Mouse (Mus musculus) ovary, postnatal 14 days (tissue): ENCODE data around the gene Gm11214.

Experiments
- DNase-seq: peaks from one replicate; pipeline ENCODE4 v3.0.0; 2022; ENCODE audit warnings: low spot score

Gene Gm11214

DNA sequence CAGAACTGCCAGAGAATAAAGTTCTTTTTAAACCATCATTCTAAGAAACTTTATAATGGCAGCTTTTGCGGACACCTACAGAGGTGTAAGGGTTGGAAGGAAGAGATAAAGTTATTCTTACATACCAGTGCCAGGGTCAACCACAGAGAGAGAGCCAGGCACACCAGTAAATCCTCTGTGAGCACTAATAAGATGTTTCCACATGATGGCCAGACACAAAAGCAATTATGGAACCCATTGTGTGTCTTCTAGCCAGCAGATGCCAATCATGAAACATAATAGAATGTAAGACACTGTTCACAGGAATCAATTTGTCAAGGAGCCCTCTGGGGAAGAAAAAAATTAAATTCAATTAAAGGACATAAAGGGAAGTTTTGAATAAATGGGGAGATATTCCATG, 1.8 kb downstream of the Gm11214 start:
- DNase-seq: no peak

DNA sequence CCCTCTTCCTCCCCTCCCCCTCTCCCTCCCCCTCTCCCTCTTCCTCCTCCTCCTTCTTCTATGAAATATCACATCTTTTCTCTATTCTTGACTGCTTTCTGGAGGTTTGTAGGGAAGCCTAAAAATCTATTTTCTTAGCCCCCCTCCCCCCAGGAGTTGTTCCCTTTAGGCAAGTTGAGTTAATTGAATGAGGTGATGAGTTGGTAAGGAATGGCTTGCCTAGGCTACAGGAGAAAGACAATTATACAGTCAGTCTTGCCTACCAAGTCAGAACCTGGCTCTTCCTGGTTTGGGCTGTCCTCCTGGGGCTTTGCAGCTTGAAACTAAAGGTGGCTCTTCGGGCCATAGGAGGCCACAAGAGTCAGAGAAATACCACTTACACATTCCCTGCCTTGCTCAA, 3.4 kb downstream of the Gm11214 start:
- no peak for DNase-seq

DNA sequence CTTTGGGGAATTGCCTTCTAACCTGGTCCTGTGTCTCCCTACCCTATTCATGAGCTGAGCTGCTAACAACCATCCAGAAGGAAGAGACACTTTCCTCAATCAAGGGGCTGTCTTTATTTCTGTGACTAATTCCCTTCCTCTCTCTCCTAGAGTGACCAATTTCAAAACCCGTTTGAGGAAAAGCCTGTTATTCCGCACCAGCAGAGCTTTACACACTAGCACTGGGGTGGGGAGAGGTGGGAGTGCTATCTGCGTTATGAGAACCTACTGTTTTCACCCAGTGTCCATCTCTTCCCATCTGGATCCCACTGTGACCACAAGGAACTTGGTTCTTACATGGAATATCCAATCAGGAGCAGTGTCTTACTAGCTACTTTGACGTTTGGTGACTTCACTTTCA, 4.1 kb downstream of the Gm11214 start:
- no peak for DNase-seq

DNA sequence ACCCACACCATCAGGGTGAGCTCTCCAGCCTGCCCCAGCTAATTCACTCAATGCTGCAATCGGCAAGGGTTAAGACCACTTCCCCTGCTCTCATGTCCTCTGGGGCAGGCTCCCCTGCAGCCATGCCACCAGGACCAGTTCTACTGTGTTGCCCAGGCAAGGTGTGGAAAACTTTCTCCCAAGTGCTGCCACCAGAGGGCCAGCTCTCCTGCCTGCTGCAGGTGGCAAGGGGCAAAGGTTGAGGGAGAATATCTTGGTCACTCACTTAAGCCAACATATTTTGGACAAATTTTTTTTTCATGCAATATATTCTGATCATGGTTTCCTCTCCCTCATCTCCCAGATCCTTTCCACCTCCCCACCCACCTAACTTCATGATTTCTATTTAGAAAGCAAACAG, 8.8 kb downstream of the Gm11214 start:
- DNase-seq: no peak

DNA sequence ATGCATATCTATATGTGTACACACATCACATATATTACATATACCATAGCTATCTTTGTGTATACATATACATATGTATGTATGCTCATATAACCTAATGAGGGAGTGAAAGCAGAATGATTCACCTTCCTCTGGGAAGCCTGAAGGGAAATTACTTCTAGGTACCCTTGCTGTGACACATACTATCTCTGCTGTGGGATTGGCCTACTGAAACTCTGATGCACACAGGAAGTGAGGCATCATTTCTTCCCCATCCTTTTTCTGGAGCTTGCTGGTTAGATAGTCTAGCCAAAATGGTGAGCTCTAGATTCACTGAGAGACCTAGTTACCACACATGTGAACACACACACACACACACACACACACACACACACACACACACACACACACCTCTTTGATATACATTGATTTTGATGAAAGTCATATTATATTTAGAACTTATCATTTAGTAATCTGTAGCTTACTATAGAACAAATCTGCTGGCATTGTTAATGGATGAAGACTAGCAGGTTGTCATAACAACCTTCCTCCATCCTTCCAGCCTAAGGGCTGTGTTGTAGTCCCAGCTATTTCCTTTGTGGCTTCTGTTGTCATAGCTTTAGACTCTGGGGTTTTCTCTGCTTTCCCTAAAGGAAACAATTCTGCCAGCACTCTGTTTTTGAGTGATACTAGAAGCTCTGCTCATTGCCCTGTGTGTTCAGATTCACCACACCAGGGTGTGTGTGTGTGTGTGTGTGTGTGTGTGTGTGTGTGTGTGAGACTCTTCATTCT, 19.0 kb downstream of the Gm11214 start:
- DNase-seq: no peak

DNA sequence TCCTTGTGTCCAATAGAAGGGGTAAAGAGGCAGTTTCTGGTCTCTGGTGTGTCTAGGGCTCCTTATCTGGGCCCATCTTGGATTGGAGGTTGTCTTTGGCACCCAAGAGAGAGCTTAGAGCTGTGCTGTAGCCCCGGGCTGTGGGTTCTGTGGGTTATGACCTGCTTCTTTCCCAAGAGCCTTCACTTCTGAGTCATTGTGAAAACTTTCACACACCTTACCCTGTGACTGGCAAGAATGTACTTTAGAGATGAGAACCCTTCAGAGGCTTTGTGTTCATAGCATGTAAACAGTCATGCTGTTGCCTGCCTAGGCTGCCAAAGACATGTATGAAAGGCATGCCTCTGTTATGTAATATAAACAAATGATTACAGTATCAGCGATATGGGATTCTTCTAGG, 23.3 kb downstream of the Gm11214 start:
- no peak for DNase-seq

DNA sequence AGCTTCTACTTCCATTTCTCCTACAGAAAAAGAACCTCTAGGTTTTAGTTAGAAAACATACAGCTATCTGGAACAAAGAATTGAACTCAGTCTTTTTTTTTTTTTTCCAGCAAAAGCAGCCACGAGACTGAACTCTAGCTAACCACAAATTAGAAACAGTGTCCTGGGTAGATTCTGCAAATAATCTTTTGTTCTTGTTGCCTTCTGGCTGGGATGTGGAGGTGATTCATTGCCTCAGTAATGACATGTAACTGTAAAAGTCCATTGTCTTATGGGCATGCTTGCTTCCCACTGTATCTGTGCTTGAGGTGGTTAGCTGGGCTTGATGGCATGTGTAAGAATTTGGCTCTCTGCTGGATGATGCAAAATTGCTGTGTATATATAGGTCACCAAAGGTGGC, 24.6 kb downstream of the Gm11214 start:
- no peak for DNase-seq

DNA sequence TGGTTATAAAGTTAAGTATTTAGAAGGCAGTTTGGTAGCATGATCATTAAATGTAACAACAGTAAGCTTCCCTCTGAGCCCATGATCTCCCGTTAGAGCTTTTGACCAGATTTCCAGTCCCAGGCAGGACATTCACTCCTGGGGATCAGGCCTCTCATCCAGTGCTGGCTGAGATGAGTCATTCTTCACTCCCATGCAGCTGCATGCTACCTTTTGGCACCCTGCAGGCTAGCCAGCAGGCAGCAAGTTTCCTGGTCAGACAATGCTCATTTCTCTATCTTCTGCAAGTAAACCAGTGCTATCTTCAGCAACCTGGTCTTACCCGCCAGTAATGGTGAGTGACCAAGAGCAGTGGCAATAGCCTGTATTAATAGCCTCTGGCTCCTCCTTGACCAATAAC, 30.0 kb downstream of the Gm11214 start:
- no peak for DNase-seq

DNA sequence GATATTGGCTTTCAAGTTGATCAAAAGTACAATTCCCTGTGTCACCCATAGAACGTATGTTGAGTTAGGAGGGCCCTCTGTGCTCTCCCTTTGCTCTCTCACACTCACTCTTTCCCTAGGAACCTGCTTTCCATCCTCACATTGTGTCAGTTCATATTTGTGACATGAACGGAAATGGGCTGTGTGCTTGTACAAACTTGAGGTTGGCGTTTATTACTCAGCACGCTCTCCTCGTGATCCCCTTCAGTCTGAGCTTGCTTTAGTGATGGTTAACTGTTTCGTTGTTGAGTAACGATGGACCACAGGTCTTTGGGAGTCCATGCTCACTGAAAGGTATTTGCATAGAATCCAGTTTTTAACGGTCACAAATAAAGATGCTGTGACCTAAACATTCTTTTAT, 36.1 kb downstream of the Gm11214 start:
- DNase-seq: no peak

DNA sequence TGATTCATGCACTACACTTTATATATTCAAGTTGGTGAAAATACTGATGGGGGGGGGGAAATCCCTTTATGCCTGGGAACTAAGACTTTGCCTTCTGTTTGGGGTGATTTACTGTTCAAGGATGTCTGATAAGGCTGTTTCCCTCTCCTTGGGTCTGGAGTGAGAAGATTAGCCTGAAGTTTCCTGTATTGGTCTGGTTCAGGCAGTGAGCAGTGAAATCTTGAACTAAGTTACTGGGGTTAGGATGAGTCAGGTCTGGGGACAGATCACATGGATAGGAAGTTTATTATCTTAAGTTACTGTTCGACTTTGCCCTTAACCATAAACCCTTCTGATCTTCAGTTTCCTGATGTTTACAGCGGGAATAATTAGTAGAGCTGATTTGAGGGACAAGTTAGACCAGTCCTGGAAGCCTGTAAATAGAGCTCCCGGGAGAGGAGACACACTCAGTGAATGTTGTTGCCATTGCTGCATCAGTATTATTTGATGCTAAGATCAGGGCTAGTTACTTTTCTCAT, 37.6 kb downstream of the Gm11214 start:
- no peak for DNase-seq

DNA sequence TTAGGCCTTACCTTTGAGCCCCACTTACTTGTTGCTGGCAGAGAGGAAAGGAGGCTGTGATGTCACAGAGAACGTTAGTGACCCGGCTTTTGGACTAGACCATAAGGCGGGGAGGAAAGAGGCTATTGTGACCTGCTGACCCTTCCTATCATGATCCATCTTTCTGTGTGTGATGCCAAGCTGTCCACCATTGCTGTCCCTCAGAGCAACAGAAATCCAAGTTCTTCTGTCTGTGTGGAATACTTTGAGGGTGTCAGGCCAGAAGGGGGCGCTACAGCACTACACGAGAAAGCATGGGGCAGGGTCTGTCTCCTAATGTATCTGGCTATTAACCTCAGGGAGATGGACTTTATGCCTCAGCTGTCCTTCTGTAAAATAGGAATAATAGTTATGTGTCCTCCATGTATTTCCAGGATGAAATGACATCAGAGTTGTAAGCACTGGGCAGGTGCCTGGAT, 40.8 kb downstream of the Gm11214 start, which contains the start of gene Tex48:
TSS of gene Tex48 (minus strand) at position 51 of the 458 bp plus-strand sequence.
- peak; percentile 10 for DNase-seq

DNA sequence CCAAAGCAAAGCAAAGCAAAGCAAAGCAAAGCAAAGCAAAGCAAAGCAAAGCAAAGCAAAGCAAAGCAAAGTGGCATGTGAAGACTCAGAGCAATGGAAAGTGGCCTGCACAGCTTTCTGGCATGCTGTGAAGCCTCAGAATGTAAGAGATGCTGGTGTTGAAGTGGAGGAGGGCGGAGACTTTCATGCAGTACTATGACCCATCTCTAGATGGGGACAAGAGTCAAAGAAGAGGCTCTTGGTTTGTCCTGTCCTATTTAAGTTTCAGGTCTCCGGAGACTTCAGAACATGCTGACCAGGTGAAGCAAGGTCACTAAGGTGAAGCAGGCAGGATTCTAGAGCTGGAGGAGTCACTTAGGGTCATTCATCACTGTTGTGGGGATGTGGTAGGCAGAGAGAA, 41.3 kb downstream of the Gm11214 start:
- no peak for DNase-seq
